ENCODE assay signal across 31 mouse cellular contexts in the genomic region with DNA sequence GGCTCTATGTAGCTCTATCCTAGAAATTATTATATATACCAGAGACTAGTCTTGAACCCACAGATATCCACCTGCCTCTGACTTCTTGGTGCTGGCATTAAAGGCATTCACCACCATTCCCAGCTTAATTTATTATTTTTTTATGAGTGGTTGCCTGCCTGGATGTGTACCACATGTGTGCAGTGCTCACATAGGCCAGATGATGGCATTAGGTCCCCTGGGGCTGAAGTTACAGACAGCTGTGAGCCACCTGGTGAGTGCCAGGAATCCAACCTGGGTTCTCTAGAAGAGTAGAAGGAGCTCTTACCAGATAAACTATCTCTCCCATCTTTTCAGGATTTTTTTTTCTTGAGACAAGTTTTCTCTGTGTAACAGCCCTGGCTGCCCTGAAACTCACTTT. TPM values are rescaled to one million over a fixed set of nuclear protein-coding genes. Genes with fewer than 3 reads are reported as not detected.
"Had no signal": no experiment of that assay in that cellular context is flagged by ENCODE, and none has a peak within 500 bp of the region (broad histone marks: within the 10 kb centered on the region; RNA-seq: fewer than 3 reads in every experiment).

No protein-coding gene starts in this region.

- DNase-seq: kidney, adult 18-20 months; kidney, postnatal 25 days; layer of hippocampus, adult 9-11 months; lung, embryonic 14.5 days; thymus, postnatal 25 days had no signal

- H3K4me3 ChIP-seq: layer of hippocampus, adult 2 months; left cerebral cortex, adult 2 months; midbrain, embryonic 13.5 days; myocyte; neural tube, embryonic 13.5 days had no signal

- H3K36me3 ChIP-seq: midbrain, embryonic 13.5 days; neural tube, embryonic 13.5 days had no signal

- H3K4me2 ChIP-seq: lung, embryonic 14.5 days; midbrain, embryonic 13.5 days; neural tube, embryonic 13.5 days had no signal

- H3K9me3 ChIP-seq: midbrain, embryonic 13.5 days; neural tube, embryonic 13.5 days had no signal

- H3K9ac ChIP-seq: lung, embryonic 14.5 days; midbrain, embryonic 13.5 days; neural tube, embryonic 13.5 days had no signal

- H3K27ac ChIP-seq: kidney, postnatal 0 days; layer of hippocampus, adult 2 months; left cerebral cortex, adult 2 months; macrophage; midbrain, embryonic 13.5 days; neural tube, embryonic 13.5 days had no signal

- ATAC-seq: inflammation-experienced regulatory T-cells, adult 6 months; lung, postnatal 0 days; midbrain, embryonic 13.5 days; midbrain, embryonic 16.5 days had no signal

RNA-seq across cellular contexts. Expression of a gene that starts 4.8 kb away (rescaled TPM):
- total RNA-seq: layer of hippocampus, adult 2 months; layer of hippocampus, postnatal 25 days; left cerebral cortex, adult 2 months; left cerebral cortex, postnatal 10 days; left cerebral cortex, postnatal 36 days; liver, adult 2 months; megakaryocyte, adult 5-6 weeks; monocyte, adult 5-6 weeks; neutrophil, adult 5-6 weeks had no signal
- polyA plus RNA-seq: inflammation-experienced regulatory T-cells, adult 6 months; kidney, embryonic 14.5 days; kidney, postnatal 0 days; large intestine, adult 2 months; limb, embryonic 11.5 days; limb, embryonic 14.5 days; liver, adult 2 months; liver, embryonic 16.5 days; lung, embryonic 14.5 days; lung, postnatal 0 days; macrophage; midbrain, embryonic 13.5 days; midbrain, embryonic 16.5 days; neural tube, embryonic 13.5 days; small intestine, adult 2 months; spleen, adult 2 months; thymus, postnatal 0 days had no signal

RNA-seq across cellular contexts. Expression of a gene that starts 4.9 kb away (rescaled TPM):
- total RNA-seq: layer of hippocampus, adult 2 months; layer of hippocampus, postnatal 25 days; left cerebral cortex, postnatal 10 days; left cerebral cortex, postnatal 36 days; megakaryocyte, adult 5-6 weeks; monocyte, adult 5-6 weeks had no signal
- polyA plus RNA-seq: inflammation-experienced regulatory T-cells, adult 6 months; macrophage had no signal

RNA-seq across cellular contexts. Expression of a gene that starts 8.0 kb away (rescaled TPM):
- total RNA-seq: layer of hippocampus, adult 2 months; layer of hippocampus, postnatal 25 days; left cerebral cortex, adult 2 months; left cerebral cortex, postnatal 10 days; left cerebral cortex, postnatal 36 days; liver, adult 2 months; megakaryocyte, adult 5-6 weeks; monocyte, adult 5-6 weeks had no signal
- polyA plus RNA-seq: inflammation-experienced regulatory T-cells, adult 6 months; kidney, embryonic 14.5 days; kidney, postnatal 0 days; large intestine, adult 2 months; limb, embryonic 11.5 days; limb, embryonic 14.5 days; liver, adult 2 months; liver, embryonic 16.5 days; lung, embryonic 14.5 days; lung, postnatal 0 days; macrophage; midbrain, embryonic 13.5 days; midbrain, embryonic 16.5 days; myocyte; neural tube, embryonic 13.5 days; small intestine, adult 2 months; spleen, adult 2 months; stomach, embryonic 16.5 days; thymus, postnatal 0 days had no signal

RNA-seq across cellular contexts. Expression of a gene that starts 8.6 kb away (rescaled TPM):
- total RNA-seq: megakaryocyte, adult 5-6 weeks; monocyte, adult 5-6 weeks; neutrophil, adult 5-6 weeks had no signal
- polyA plus RNA-seq: inflammation-experienced regulatory T-cells, adult 6 months had no signal

RNA-seq across cellular contexts. Expression of a gene that starts 11.7 kb away (rescaled TPM):
- total RNA-seq: liver, adult 2 months; megakaryocyte, adult 5-6 weeks; monocyte, adult 5-6 weeks; neutrophil, adult 5-6 weeks had no signal
- polyA plus RNA-seq: inflammation-experienced regulatory T-cells, adult 6 months; kidney, postnatal 0 days; liver, adult 2 months; liver, embryonic 16.5 days; lung, embryonic 14.5 days; lung, postnatal 0 days; macrophage; small intestine, adult 2 months; spleen, adult 2 months; stomach, embryonic 16.5 days; thymus, postnatal 0 days had no signal
